In genomic region chr16:14361362-14362098, GRCm38 (mm10) we compare ENCODE assay signal across 8 mouse cellular contexts. TPM values are rescaled to one million over a fixed set of nuclear protein-coding genes. Genes with fewer than 3 reads are reported as not detected.
A peak's percentile ranks its signal among the peaks of the same experiment; 100 is the strongest.
DNase-seq lines count a peak whose midpoint lies in the region; ATAC-seq lines count a peak whose summit lies in the region.

Gene Abcc1 (plus strand): TSS chr16:14361558.

- whole genome bisulfite sequencing in forebrain, embryonic 11.5 days = 0% methylated on average over 38 of the region's 64 CpGs
- WGBS in heart, embryonic 15.5 days = under 1% methylated on average over 63 of the region's 64 CpGs
- 2% methylated on average over 50 of the region's 64 CpGs for WGBS in liver, embryonic 16.5 days (ENCODE audit: insufficient replicate concordance)
- under 1% methylated on average over 54 of the region's 64 CpGs for WGBS in neural tube, embryonic 13.5 days

- no peak within 1 kb of the TSS for H3K27ac ChIP-seq in forebrain, embryonic 11.5 days (ENCODE audit: low read depth, low read length)
- H3K27ac ChIP-seq in heart, embryonic 15.5 days = peak within 1 kb of the TSS; percentile 42; the same call in 1 of the 2 replicates
- no peak within 1 kb of the TSS for H3K27ac ChIP-seq in liver, embryonic 16.5 days (ENCODE audit: low read length)
- peak within 1 kb of the TSS; percentile 69 for H3K27ac ChIP-seq in neural tube, embryonic 13.5 days (replicated peaks)

- H3K4me2 ChIP-seq in forebrain, embryonic 11.5 days (ENCODE audit: low read depth, low read length, severe bottlenecking) = peak within 1 kb of the TSS; percentile 88
- H3K4me2 ChIP-seq in heart, embryonic 15.5 days = peak within 1 kb of the TSS; percentile 95
- H3K4me2 ChIP-seq in liver, embryonic 16.5 days (ENCODE audit: low read depth, low read length) = peak within 1 kb of the TSS; percentile 83
- H3K4me2 ChIP-seq in neural tube, embryonic 13.5 days = peak within 1 kb of the TSS; percentile 88

- H3K27me3 ChIP-seq in forebrain, embryonic 11.5 days (ENCODE audit: control insufficient read depth, insufficient read depth, low read length) = no peaks in the 10 kb centered on the region
- peaks cover 25% of the 10 kb centered on the region for H3K27me3 ChIP-seq in heart, embryonic 15.5 days
- H3K27me3 ChIP-seq in liver, embryonic 16.5 days (ENCODE audit: control insufficient read depth, insufficient read depth, low read depth, low read length) = no peaks in the 10 kb centered on the region
- H3K27me3 ChIP-seq in neural tube, embryonic 13.5 days = no peaks in the 10 kb centered on the region

- no peaks in the 10 kb centered on the region for H3K9me3 ChIP-seq in forebrain, embryonic 11.5 days (ENCODE audit: control insufficient read depth, low read length)
- no peaks in the 10 kb centered on the region for H3K9me3 ChIP-seq in heart, embryonic 15.5 days (replicated peaks)
- no peaks in the 10 kb centered on the region for H3K9me3 ChIP-seq in liver, embryonic 16.5 days (replicated peaks; ENCODE audit: control insufficient read depth, low read length)
- no peaks in the 10 kb centered on the region for H3K9me3 ChIP-seq in neural tube, embryonic 13.5 days

- H3K4me1 ChIP-seq in forebrain, embryonic 11.5 days (replicated peaks; ENCODE audit: control insufficient read depth, insufficient read depth, low read length) = no peaks in the 10 kb centered on the region; the same call in 1 of the 2 replicates
- peaks cover 6% of the 10 kb centered on the region for H3K4me1 ChIP-seq in heart, embryonic 15.5 days (replicated peaks)
- peaks cover 26% of the 10 kb centered on the region for H3K4me1 ChIP-seq in liver, embryonic 16.5 days (ENCODE audit: control insufficient read depth, low read depth, low read length)
- H3K4me1 ChIP-seq in neural tube, embryonic 13.5 days (replicated peaks) = peaks cover 16% of the 10 kb centered on the region

- peak; percentile 98 for ATAC-seq in forebrain, embryonic 11.5 days (replicated peaks; ENCODE audit: low FRiP score)
- ATAC-seq in heart, embryonic 15.5 days (replicated peaks; ENCODE audit: insufficient number of reproducible peaks, insufficient read depth, low FRiP score, low read depth) = peak; percentile 90
- peak; percentile 93 for ATAC-seq in liver, embryonic 16.5 days (ENCODE audit: low read depth)
- ATAC-seq in neural tube, embryonic 13.5 days (ENCODE audit: low read depth) = peak; percentile 99

- no peaks in the 10 kb centered on the region for H3K36me3 ChIP-seq in forebrain, embryonic 11.5 days (ENCODE audit: control insufficient read depth, insufficient read depth, low read length)
- H3K36me3 ChIP-seq in heart, embryonic 15.5 days = no peaks in the 10 kb centered on the region
- H3K36me3 ChIP-seq in liver, embryonic 16.5 days (ENCODE audit: control insufficient read depth, insufficient read depth) = no peaks in the 10 kb centered on the region
- H3K36me3 ChIP-seq in neural tube, embryonic 13.5 days = no peaks in the 10 kb centered on the region

- DNase-seq in CD4-positive, CD25-positive, alpha-beta regulatory T cell, adult 2 months (ENCODE audit: low read depth, low spot score) = peak; percentile 89
- peak; percentile 46 for DNase-seq in c-Kit-negative CD71-positive TER-119-positive erythroid progenitor cells, embryonic 14.5 days (ENCODE audit: low read depth, low spot score)
- peak; percentile 90 for DNase-seq in forebrain, embryonic 11.5 days (ENCODE audit: low spot score)
- peak; percentile 55 to 81 for DNase-seq in kidney, postnatal 36 days
- peak; percentile 59 for DNase-seq in telencephalon, adult 2 months (ENCODE audit: low read depth, low spot score)

- peak within 1 kb of the TSS; percentile 79 for H3K9ac ChIP-seq in forebrain, embryonic 11.5 days (ENCODE audit: low read length)
- peak within 1 kb of the TSS; percentile 70 for H3K9ac ChIP-seq in heart, embryonic 15.5 days
- H3K9ac ChIP-seq in liver, embryonic 16.5 days (ENCODE audit: low read depth, low read length) = peak within 1 kb of the TSS; percentile 64
- peak within 1 kb of the TSS; percentile 85 for H3K9ac ChIP-seq in neural tube, embryonic 13.5 days

- peak within 1 kb of the TSS; percentile 75 for H3K4me3 ChIP-seq in forebrain, embryonic 11.5 days (ENCODE audit: low read depth, low read length)
- peak within 1 kb of the TSS; percentile 66 for H3K4me3 ChIP-seq in heart, embryonic 15.5 days
- H3K4me3 ChIP-seq in liver, embryonic 16.5 days (ENCODE audit: low read depth, low read length) = peak within 1 kb of the TSS; percentile 75
- peak within 1 kb of the TSS; percentile 85 for H3K4me3 ChIP-seq in neural tube, embryonic 13.5 days

RNA-seq across cellular contexts. Expression of gene Abcc1, which starts in this region (rescaled TPM):
- polyA plus RNA-seq in forebrain, embryonic 11.5 days (2014; fragmentation: Nextera tagmentation; extraction: Ambion mirVana) = 9.5 and 9.6 TPM in 2 replicates
- polyA plus RNA-seq in heart, embryonic 15.5 days (2015; fragmentation: Nextera tagmentation; extraction: Ambion mirVana) = 2.8 and 5.6 TPM in 2 replicates
- polyA plus RNA-seq in liver, embryonic 16.5 days (2015; fragmentation: Nextera tagmentation; extraction: Ambion mirVana) = 2.1 and 3.0 TPM in 2 replicates
- 7.5 and 8.5 TPM in 2 replicates for polyA plus RNA-seq in neural tube, embryonic 13.5 days (2015; fragmentation: Nextera tagmentation; extraction: Ambion mirVana)

Comparison
In these comparisons a context has a peak if more than half of its experiments do, and no peak if none do; other contexts are left out.
1. H3K27ac ChIP-seq: peak in heart, embryonic 15.5 days (single experiment) and neural tube, embryonic 13.5 days (single experiment); none in forebrain, embryonic 11.5 days (single experiment) and liver, embryonic 16.5 days (single experiment).
2. Peak in every context shown above with its lines, with median percentiles within 50 percentile points of each other: DNase-seq, ATAC-seq, H3K4me2 ChIP-seq, H3K4me3 ChIP-seq and H3K9ac ChIP-seq.